Mouse (Mus musculus): ENCODE measurements around the gene Svs2.

DNA sequence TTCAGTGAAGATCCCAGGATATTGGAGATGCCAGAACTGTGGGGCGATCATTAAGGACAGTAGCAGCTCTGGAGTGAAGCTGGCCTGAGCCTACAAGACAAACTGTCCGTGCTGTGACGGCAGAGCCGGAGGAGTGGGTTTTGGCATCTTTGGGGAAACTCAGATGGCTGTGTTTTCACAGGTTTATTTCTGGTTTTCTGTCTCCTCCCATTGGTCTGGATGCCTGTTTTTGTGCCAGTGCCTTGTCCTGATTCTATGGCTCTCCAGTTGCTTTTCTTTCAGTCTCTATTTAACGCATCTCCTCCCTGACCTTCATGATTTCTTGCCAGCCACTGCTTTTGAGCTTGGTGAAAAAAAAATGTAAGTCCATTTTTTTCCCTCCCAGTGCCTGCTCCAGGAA lies 25.6 kb downstream of the Svs2 start:
- TF ChIP-seq POLR2A (IDR thresholded peaks at IDR 0.05; ENCODE audit: borderline replicate concordance, extremely low read depth, low read depth, low read length), result no peak
- TF ChIP-seq CTCF (IDR thresholded peaks at IDR 0.05; ENCODE audit: insufficient read depth, low read length), result no peak
